Mouse (Mus musculus) kidney, adult 2 months (tissue): ENCODE results near the gene Tanc1. TPM values are rescaled to one million over a fixed set of nuclear protein-coding genes. Genes with fewer than 3 reads are reported as not detected.
A peak's percentile ranks its signal among the peaks of the same experiment; 100 is the strongest.

Source experiments
- DNase-seq: peaks from one replicate; pipeline ENCODE4 v3.0.0; 2021
- H3K27ac ChIP-seq: fragments of 200-500 bp; 2 replicates; pipeline ENCODE4 v1.5.1; 2012; ENCODE audit warnings: low read depth, low read length, control low read depth, inconsistent platforms; ENCODE audit not compliant: insufficient read depth
- H3K27me3 ChIP-seq: fragments of 200-500 bp; replicated peaks from 2 replicates; pipeline ENCODE4 v1.6.1; 2012; ENCODE audit warnings: mild to moderate bottlenecking, moderate library complexity, low read length, inconsistent platforms; ENCODE audit not compliant: control insufficient read depth, insufficient read depth
- H3K36me3 ChIP-seq: fragments of 200-500 bp; 2 replicates; pipeline ENCODE4 v1.6.1; 2012; ENCODE audit warnings: mild to moderate bottlenecking, moderate library complexity, low read length, inconsistent platforms; ENCODE audit not compliant: control insufficient read depth, insufficient read depth
- H3K4me1 ChIP-seq: fragments of 200-500 bp; 2 replicates; pipeline ENCODE4 v1.6.1; 2011; ENCODE audit warnings: low read length; ENCODE audit not compliant: control insufficient read depth, insufficient read depth
- H3K4me3 ChIP-seq: fragments of 200-500 bp; 2 replicates; pipeline ENCODE4 v1.5.1; 2011; ENCODE audit warnings: mild to moderate bottlenecking, low read depth, low read length, control low read depth; ENCODE audit not compliant: insufficient read depth
- CTCF ChIP-seq: fragments of 200-500 bp; conservative IDR thresholded peaks from 2 replicates; pipeline ENCODE4 v1.5.1; 2011; ENCODE audit warnings: low read depth, mild to moderate bottlenecking, control low read depth, low read length, moderate library complexity, mixed read lengths; ENCODE audit not compliant: insufficient read depth, insufficient read length
- POLR2A ChIP-seq: fragments of 200-500 bp; IDR thresholded peaks from one replicate; pipeline ENCODE4 v1.6.1; 2011; ENCODE audit warnings: low read depth, low read length, control low read depth
- WGBS: fragments of 180-500 bp; shearing (Covaris S2); methylation state at CpG from one replicate; pipeline ENCODE4 v1.1.7; 2018; 5-methylcytosine and 5-hydroxymethylcytosine counted together
- polyA plus RNA-seq: library from polyadenylated mRNA; depleted of rRNA; stranded (reverse); fragments of >200 nt; gene quantifications from 2 replicates; pipeline ENCODE4 v1.2.3, GENCODE M21; 2012

Tanc1 gene
- polyA plus RNA-seq, 1 experiment, result 24.0 TPM

DNA sequence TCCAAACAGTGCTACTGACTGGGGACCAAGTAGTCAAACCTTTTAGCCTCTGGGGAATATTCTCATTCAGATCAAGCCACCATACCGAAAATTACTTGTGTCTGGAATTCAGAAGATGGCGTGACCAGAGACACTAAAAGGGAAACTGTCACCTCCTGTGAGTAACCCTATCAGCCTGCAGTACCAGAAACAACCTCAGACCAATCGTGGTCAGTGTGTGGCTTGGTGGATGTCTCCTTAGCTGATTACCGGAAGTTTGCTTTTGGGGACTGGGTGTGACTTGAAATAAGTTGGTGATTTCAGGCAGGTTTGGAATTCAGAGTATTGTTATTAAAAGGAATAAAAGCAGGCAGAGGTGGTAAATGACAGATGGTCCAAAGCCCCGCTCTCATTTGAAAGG lies 40.9 kb downstream of the Tanc1 start:
- TF ChIP-seq POLR2A (no peak), CTCF (0 out of 2 replicates have a peak, but pooled peaks have one; percentile 4)
- no peak overlapping the region for H3K27ac ChIP-seq
- WGBS, result 76% methylated on average over 5 of the region's 5 CpGs
- H3K27me3 ChIP-seq, result no peaks in the 10 kb centered on the region
- DNase-seq, result no peak
- H3K36me3 ChIP-seq, result no peaks in the 10 kb centered on the region
- H3K4me1 ChIP-seq, result peaks cover 2% of the 10 kb centered on the region
- H3K4me3 ChIP-seq, result no peak overlapping the region

DNA sequence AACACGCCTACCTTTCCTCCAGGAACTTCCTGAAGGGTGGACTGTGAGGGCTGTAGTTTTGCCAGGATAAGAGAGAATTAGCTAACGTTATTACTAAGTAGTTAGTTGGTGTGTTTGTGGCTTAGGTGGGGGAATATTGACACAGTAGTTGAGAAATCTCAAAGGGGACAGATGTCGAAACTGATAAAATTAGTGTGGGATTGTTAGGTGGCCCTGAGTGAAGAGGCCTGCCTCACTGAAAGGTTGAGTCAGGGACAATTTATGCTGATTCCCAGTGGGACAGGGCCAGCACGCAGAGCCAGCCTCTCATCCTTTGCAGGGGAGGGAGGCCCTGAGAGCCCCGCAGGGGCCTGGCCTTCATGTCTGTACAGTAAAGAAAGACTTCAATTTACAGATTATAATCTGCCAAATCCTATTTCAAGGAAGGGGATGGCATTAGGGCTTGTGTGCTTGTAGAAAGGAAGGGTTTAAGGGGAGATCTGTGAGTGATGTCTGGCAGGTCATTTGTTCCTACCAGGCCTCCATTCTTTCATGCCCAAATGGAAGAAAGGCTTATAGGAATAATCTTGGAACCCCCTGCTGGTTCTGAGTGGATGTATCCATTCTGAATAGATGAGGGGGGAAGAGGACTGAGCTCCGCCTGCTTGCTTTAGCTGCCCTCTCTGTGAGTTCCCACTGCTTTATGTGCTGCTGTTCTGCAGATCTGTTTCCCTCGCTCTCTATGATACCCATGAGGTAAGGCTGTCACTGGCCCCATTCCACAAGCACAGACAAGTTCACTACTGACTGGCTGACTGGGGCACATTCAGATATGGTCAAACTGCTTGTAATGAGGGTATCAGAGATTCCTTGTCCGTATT lies 41.7 kb downstream of the Tanc1 start:
- H3K36me3 ChIP-seq, result no peaks in the 10 kb centered on the region
- TF ChIP-seq CTCF, result no peak
- no peak for TF ChIP-seq POLR2A
- no peak for DNase-seq
- no peak overlapping the region for H3K27ac ChIP-seq
- 81% methylated on average over 8 of the region's 8 CpGs for WGBS
- H3K27me3 ChIP-seq, result no peaks in the 10 kb centered on the region
- no peak overlapping the region for H3K4me3 ChIP-seq
- H3K4me1 ChIP-seq, result 0 out of 2 replicates have a peak, but pooled peaks cover 2% of the 10 kb centered on the region

DNA sequence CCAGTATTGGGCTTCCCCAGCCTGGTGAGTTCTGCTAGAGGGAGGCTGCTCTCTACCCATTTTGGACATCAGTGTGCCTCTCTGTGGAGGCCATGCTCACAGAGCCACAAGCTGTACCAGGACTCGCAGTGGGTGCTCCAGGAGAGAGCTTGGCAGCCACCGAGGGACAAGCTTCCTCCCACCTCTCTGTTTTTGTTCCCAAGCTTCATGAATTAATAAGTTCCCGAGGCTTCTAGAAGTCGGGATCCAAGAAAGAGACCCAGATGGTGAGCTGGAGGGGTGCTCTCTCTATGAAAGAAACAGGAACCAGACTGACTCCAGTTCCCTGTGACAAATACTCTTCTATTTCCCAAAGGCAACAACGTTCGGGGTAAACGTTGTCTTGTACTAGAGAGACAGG lies 43.6 kb downstream of the Tanc1 start:
- Histone ChIP-seq H3K4me1 (peaks cover 7% of the 10 kb centered on the region; the same call in 1 of the 2 replicates), H3K27me3 (no peaks in the 10 kb centered on the region), H3K36me3 (no peaks in the 10 kb centered on the region), H3K27ac (no peak overlapping the region), H3K4me3 (no peak overlapping the region)
- 39% methylated on average over 7 of the region's 7 CpGs for WGBS
- TF ChIP-seq POLR2A, result no peak
- no peak for TF ChIP-seq CTCF
- no peak for DNase-seq

DNA sequence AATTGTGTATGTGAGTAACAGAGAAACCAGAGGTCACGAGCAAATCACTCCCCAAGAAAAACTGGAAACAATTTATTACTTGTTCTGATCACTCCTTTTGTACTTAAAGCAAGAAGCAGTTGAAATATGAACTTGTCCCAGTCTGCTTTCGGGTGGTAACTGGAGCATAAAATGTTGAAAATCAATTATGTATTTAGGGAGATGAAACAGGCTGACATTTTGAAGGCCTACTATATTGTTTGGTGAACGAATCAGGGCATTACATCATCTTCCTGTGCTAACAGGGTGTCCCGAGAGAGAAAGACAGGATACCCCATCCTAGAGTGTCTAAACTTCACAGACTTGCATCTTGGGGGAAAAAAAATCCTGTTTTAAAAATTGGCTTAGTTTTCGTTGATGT lies 44.8 kb downstream of the Tanc1 start:
- no peak for DNase-seq
- 52% methylated on average over 5 of the region's 5 CpGs for WGBS
- Histone ChIP-seq H3K27ac (no peak overlapping the region), H3K36me3 (no peaks in the 10 kb centered on the region), H3K4me3 (no peak overlapping the region), H3K27me3 (no peaks in the 10 kb centered on the region), H3K4me1 (peaks cover 12% of the 10 kb centered on the region; the same call in 1 of the 2 replicates)
- no peak for TF ChIP-seq POLR2A
- TF ChIP-seq CTCF, result no peak

GRCm38 (mm10) chr2:59659686-59660085 lies 47.8 kb downstream of the Tanc1 start:
- Histone ChIP-seq H3K4me3 (no peak overlapping the region), H3K36me3 (no peaks in the 10 kb centered on the region), H3K27me3 (no peaks in the 10 kb centered on the region), H3K4me1 (peaks cover 20% of the 10 kb centered on the region; the same call in 1 of the 2 replicates), H3K27ac (no peak overlapping the region)
- no peak for DNase-seq
- no peak for TF ChIP-seq CTCF
- no peak for TF ChIP-seq POLR2A
- WGBS, result 60% methylated on average over 6 of the region's 6 CpGs

DNA sequence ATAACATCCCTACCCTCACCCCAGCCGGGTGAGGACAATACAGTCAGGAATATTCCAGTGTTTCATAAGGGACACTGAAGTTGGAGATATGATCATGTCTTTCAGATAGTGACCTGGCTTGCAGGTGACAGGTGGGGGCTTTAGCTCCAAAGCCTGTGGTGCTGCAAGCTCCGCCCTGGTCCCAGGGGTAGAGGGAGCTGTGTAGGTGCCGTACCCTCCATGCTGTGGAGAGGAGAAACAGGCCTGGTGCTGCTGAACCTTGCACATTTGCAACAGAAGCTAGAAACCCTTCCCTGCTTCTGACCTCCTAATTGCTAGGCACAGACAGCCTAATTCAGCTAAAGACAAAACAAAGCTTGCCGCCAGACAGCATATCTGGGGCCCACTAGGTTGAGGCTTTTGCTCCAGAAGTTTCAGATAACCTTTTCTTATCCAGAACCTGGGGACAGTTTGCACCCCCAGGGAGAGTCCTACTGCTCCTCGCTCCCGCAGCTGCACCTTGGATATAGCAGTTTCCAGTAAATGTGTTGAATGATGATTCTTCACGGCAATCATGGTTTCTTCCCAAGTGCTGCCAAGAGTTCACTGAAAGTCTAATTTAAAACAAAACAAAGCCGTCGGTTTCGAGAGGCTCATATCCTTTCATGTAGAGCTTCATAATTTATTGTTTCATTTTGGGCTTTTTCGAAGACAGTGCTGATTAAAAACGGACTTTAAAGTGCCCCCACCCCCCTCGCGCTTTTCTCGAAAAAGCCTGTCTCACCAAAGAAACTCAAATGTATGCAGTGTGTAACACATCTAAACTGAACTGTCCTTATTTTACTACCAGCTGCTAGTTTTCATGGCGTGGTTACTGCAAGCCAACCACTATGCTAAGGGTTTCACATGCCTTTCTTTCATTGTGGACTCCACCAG lies 49.3 kb downstream of the Tanc1 start:
- Histone ChIP-seq H3K27ac (peak overlapping the region; percentile 1; the same call in 1 of the 2 replicates), H3K27me3 (no peaks in the 10 kb centered on the region), H3K36me3 (no peaks in the 10 kb centered on the region), H3K4me1 (peaks cover 18% of the 10 kb centered on the region; the same call in 1 of the 2 replicates), H3K4me3 (no peak overlapping the region)
- TF ChIP-seq CTCF (no peak), POLR2A (no peak)
- DNase-seq, result no peak
- WGBS, result 53% methylated on average over 16 of the region's 16 CpGs
